Mouse (Mus musculus) forebrain, embryonic 11.5 days (tissue): ENCODE measurements around the gene Cyb561. TPM values are rescaled to one million over a fixed set of nuclear protein-coding genes. Genes with fewer than 3 reads are reported as not detected.

Experiments used
- ATAC-seq: fragments of 200-750 bp; cut with Nextera tagmentation; replicated peaks from 2 replicates; pipeline ENCODE4 v1.8.0; 2017; ENCODE audit warnings: moderate TSS enrichment; ENCODE audit not compliant: low FRiP score
- DNase-seq: peaks from one replicate; pipeline ENCODE4 v3.0.0-alpha.2; 2017; ENCODE audit warnings: low spot score
- H3K27ac ChIP-seq: fragments of 300-500 bp; sonication (generic); 2 replicates; pipeline ENCODE4 v1.5.1; 2014; ENCODE audit warnings: low read depth, low read length
- H3K27me3 ChIP-seq: fragments of 300-500 bp; sonication (generic); 2 replicates; pipeline ENCODE4 v1.6.1; 2014; ENCODE audit warnings: mild to moderate bottlenecking, low read length, mixed read lengths; ENCODE audit not compliant: control insufficient read depth, insufficient read depth
- H3K36me3 ChIP-seq: fragments of 300-500 bp; sonication (generic); 2 replicates; pipeline ENCODE4 v1.6.1; 2014; ENCODE audit warnings: mild to moderate bottlenecking, low read length, moderate library complexity, mixed read lengths; ENCODE audit not compliant: control insufficient read depth, insufficient read depth
- H3K4me1 ChIP-seq: fragments of 300-500 bp; sonication (generic); replicated peaks from 2 replicates; pipeline ENCODE4 v1.6.1; 2014; ENCODE audit warnings: low read length, mixed read lengths; ENCODE audit not compliant: control insufficient read depth, insufficient read depth
- H3K4me2 ChIP-seq: fragments of 300-500 bp; sonication (generic); 2 replicates; pipeline ENCODE4 v1.6.1; 2014; ENCODE audit warnings: low read depth, mild to moderate bottlenecking, low read length, moderate library complexity, mixed read lengths; ENCODE audit not compliant: severe bottlenecking
- H3K4me3 ChIP-seq: fragments of 300-500 bp; sonication (generic); 2 replicates; pipeline ENCODE4 v1.5.1; 2014; ENCODE audit warnings: low read depth, low read length
- H3K9ac ChIP-seq: fragments of 300-500 bp; sonication (generic); 2 replicates; pipeline ENCODE4 v1.6.1; 2014; ENCODE audit warnings: low read length
- H3K9me3 ChIP-seq: fragments of 300-500 bp; sonication (generic); 2 replicates; pipeline ENCODE4 v1.6.1; 2016; ENCODE audit warnings: low read length, mixed read lengths; ENCODE audit not compliant: control insufficient read depth
- WGBS: fragments of 180-500 bp; shearing (Covaris S2); extraction: QIAGEN DNeasy Blood & Tissue Kit; methylation state at CpG from one replicate; pipeline ENCODE4 v1.1.7; 2014; 5-methylcytosine and 5-hydroxymethylcytosine counted together
- polyA plus RNA-seq: library from polyadenylated mRNA; unstranded; fragments of >200 nt; fragmentation: Nextera tagmentation; extraction: Ambion mirVana; gene quantifications from 2 replicates; pipeline ENCODE4 v1.2.1, GENCODE M21; 2014

Gene Cyb561
- polyA plus RNA-seq, 1 experiment from 2014 or later = 11.5 TPM

DNA sequence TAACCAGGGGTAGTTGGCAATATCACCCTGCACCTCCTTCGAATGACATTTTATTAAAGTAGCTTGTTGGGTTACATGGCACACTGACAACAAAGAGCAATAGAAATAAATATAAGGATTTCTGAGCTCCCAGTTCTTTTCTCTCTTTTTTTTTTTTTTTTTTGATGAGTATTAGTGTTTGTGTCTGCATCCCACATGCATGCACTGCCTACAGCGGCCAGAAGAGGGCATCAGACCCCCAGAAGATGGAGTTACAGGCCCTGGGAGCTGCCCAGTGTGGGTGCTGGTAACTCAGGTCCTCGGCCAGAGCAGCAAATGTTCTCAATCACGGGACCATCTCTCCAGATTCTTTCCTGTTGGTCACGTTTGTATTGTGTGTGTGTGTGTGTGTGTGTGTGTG is 11.6 kb upstream of the Cyb561 start:
- Histone ChIP-seq H3K4me1 (0 out of 2 replicates have a peak, but pooled peaks cover 3% of the 10 kb centered on the region), H3K4me2 (no peak overlapping the region), H3K9me3 (no peaks in the 10 kb centered on the region), H3K36me3 (no peaks in the 10 kb centered on the region), H3K27me3 (peaks cover 21% of the 10 kb centered on the region), H3K9ac (no peak overlapping the region), H3K4me3 (no peak overlapping the region), H3K27ac (no peak overlapping the region)
- 68% methylated on average over 5 of the region's 5 CpGs for WGBS
- ATAC-seq (no peak), DNase-seq (no peak)

DNA sequence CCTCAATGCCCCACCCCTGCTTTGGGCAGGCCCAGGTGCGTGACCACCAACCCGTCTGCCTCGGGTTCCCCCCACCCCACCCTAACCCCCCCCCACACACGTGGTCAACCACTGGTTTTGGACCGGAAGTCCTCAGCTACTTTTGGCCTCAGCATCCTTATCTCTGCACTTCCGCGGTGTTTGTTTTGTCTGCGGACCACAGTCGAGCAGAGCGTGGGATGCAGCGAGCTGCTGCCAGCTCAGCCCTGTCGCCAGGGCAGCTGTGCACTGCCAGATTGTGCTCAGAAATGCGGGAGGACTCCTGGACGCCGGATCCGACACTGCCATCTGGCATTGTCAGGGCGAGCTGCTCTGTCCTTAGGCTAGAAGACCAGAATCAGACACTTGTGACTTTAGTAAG is 6.2 kb upstream of the Cyb561 start:
- no peaks in the 10 kb centered on the region for H3K27me3 ChIP-seq
- H3K4me1 ChIP-seq = no peaks in the 10 kb centered on the region
- no peaks in the 10 kb centered on the region for H3K9me3 ChIP-seq
- no peaks in the 10 kb centered on the region for H3K36me3 ChIP-seq
- no peak for DNase-seq
- no peak overlapping the region for H3K9ac ChIP-seq
- H3K4me2 ChIP-seq = no peak overlapping the region
- H3K4me3 ChIP-seq = no peak overlapping the region
- WGBS = 69% methylated on average over 17 of the region's 17 CpGs
- H3K27ac ChIP-seq = no peak overlapping the region
- no peak for ATAC-seq

DNA sequence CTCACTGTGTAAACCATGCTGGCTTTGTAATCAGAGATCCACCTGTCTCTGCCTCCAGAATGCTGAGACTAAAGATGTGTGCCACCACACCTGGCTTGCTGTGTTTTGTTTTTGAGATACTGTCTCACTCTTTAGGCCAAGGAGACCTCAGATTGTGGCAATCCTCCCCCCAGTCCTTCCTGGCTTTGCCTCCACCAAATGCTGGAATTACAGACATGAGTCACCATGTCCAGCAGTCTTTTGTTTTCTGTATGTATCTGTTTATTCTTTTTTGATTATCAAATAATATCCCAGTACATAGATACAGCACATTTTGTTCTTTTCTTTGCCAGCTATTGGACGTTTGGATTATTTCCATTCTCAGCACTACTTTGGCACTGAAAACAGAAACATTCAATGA is 5.4 kb upstream of the Cyb561 start:
- DNase-seq (no peak), ATAC-seq (no peak)
- 74% methylated on average over 1 of the region's 1 CpGs for WGBS

DNA sequence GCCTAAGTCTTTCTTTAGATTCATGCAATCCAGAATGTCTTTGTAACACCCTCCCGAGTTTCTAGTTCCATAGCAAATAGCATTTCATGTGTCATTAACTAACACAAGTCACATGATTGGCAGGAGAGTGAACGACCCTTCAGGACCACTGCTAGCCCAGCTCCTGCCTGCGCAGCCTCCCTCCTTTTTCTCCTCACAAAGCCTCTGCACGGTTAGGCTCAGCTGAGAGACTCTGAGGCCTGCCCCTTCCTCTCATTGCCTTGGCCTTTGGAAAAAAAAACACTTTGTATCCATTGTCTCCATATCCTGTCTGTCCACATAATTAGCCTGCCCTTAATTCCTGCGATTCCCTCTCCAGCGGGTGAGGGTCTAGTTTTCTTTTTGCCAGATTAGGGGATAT is 4.4 kb upstream of the Cyb561 start:
- H3K4me1 ChIP-seq = no peaks in the 10 kb centered on the region
- no peaks in the 10 kb centered on the region for H3K27me3 ChIP-seq
- no peak overlapping the region for H3K4me2 ChIP-seq
- ATAC-seq (no peak), DNase-seq (no peak)
- no peak overlapping the region for H3K9ac ChIP-seq
- no peaks in the 10 kb centered on the region for H3K36me3 ChIP-seq
- 48% methylated on average over 6 of the region's 6 CpGs for WGBS
- H3K27ac ChIP-seq = no peak overlapping the region
- no peak overlapping the region for H3K4me3 ChIP-seq
- H3K9me3 ChIP-seq = no peaks in the 10 kb centered on the region

More for the DNA sequence above, 5.4 kb upstream of the Cyb561 start:
- Histone ChIP-seq H3K9ac (no peak overlapping the region), H3K9me3 (no peaks in the 10 kb centered on the region), H3K4me1 (no peaks in the 10 kb centered on the region), H3K4me3 (no peak overlapping the region), H3K4me2 (no peak overlapping the region), H3K36me3 (no peaks in the 10 kb centered on the region), H3K27ac (no peak overlapping the region), H3K27me3 (no peaks in the 10 kb centered on the region)

- no peak overlapping the region for H3K4me2 ChIP-seq
- no peaks in the 10 kb centered on the region for H3K36me3 ChIP-seq
- WGBS = 89% methylated on average over 28 of the region's 28 CpGs
- H3K27ac ChIP-seq = no peak overlapping the region
- DNase-seq (no peak), ATAC-seq (no peak)
- no peaks in the 10 kb centered on the region for H3K9me3 ChIP-seq
- no peaks in the 10 kb centered on the region for H3K27me3 ChIP-seq
- no peaks in the 10 kb centered on the region for H3K4me1 ChIP-seq
- no peak overlapping the region for H3K9ac ChIP-seq
- no peak overlapping the region for H3K4me3 ChIP-seq
Observed at GRCm38 (mm10) chr11:105955815-105956430, 2.8 kb upstream of the Cyb561 start.

DNA sequence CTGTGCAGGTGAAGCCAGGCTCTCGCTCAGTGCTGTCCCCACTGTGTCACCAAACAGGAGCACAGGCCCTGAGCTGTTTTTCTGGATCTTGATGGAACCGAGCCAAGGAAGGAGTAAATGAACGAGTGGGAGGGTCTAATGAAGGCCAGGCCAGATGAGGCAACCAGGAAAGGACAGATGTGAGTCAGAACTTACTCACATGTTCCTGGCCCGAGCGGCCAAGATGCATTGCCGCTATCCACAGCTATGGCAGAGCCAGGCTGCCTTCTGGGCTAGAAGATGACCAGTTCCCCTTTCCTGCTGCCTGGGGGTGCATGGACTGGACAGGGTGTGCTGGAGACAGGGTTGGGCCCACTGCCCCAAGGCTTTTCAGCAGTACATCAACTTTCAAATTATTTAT is 266 bp upstream of the Cyb561 start:
- Histone ChIP-seq H3K27ac (no peak overlapping the region), H3K4me1 (no peaks in the 10 kb centered on the region), H3K27me3 (no peaks in the 10 kb centered on the region), H3K4me2 (no peak overlapping the region), H3K9me3 (no peaks in the 10 kb centered on the region), H3K36me3 (no peaks in the 10 kb centered on the region), H3K9ac (no peak overlapping the region), H3K4me3 (no peak overlapping the region)
- 85% methylated on average over 6 of the region's 6 CpGs for WGBS
- DNase-seq = no peak
- ATAC-seq = no peak

DNA sequence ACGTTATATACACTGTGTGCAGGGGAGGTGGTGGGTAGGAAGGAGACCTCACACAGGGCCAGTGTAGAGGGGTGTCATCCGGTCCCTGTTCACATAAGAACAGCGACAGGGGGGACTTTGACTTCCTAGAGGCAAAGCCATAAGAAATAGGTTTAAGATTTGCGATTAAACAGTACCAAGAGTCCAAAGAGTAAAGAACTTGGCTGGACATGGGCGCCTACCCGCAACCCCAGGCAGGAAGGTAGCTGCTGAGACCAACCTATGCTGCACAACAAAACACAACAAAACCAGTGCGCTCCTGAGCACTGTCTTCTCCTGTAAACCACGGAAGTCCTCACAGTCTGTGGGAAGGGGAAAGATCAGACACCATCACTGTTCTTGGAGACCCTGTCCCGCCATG is 1.0 kb downstream of the Cyb561 start:
- no peak for DNase-seq
- Histone ChIP-seq H3K9me3 (no peaks in the 10 kb centered on the region), H3K4me2 (no peak overlapping the region), H3K36me3 (no peaks in the 10 kb centered on the region), H3K27me3 (no peaks in the 10 kb centered on the region), H3K27ac (no peak overlapping the region), H3K4me3 (no peak overlapping the region), H3K4me1 (no peaks in the 10 kb centered on the region), H3K9ac (no peak overlapping the region)
- no peak for ATAC-seq
- 88% methylated on average over 9 of the region's 9 CpGs for WGBS

- DNase-seq = no peak
- WGBS = 71% methylated on average over 3 of the region's 3 CpGs
- H3K27ac ChIP-seq = no peak overlapping the region
- no peaks in the 10 kb centered on the region for H3K36me3 ChIP-seq
- no peak for ATAC-seq
- no peaks in the 10 kb centered on the region for H3K9me3 ChIP-seq
- no peaks in the 10 kb centered on the region for H3K4me1 ChIP-seq
- H3K9ac ChIP-seq = no peak overlapping the region
- H3K4me3 ChIP-seq = no peak overlapping the region
- no peaks in the 10 kb centered on the region for H3K27me3 ChIP-seq
- H3K4me2 ChIP-seq = no peak overlapping the region
Observed at GRCm38 (mm10) chr11:105951601-105952044, 1.5 kb downstream of the Cyb561 start.

DNA sequence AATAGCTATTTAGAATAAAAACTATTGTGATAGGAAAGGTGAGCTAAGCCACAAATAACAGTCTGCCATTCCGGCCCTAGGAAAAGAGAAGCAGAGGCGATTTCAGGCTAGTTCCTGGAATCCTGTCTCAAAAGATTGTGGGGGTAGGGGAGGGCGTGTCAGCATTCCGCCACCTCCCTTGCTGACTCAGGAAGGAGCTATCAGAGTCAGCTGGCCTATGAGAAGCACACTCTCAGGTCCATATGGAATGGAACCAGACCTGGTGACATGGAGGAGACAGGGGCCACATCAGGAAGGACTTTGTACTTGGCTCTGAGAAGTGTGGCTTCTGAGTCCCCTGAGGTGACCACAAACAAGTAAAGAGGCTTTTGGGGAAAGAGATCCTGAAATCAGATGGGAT is 2.6 kb downstream of the Cyb561 start:
- WGBS = 81% methylated on average over 4 of the region's 4 CpGs
- no peak overlapping the region for H3K27ac ChIP-seq
- H3K9ac ChIP-seq = no peak overlapping the region
- ATAC-seq (no peak), DNase-seq (no peak)
- H3K27me3 ChIP-seq = no peaks in the 10 kb centered on the region
- H3K9me3 ChIP-seq = no peaks in the 10 kb centered on the region
- no peaks in the 10 kb centered on the region for H3K36me3 ChIP-seq
- H3K4me1 ChIP-seq = no peaks in the 10 kb centered on the region
- no peak overlapping the region for H3K4me3 ChIP-seq
- no peak overlapping the region for H3K4me2 ChIP-seq
